Mouse (Mus musculus) liver, adult 2 months (tissue): Measurements from ENCODE around the gene Bhlhe40.

ENCODE experiments used
- CTCF ChIP-seq: fragments of 200-500 bp; IDR thresholded peaks from 2 replicates; pipeline ENCODE4 v1.5.1; 2011; ENCODE audit warnings: low read depth, low read length, control low read depth
- POLR2A ChIP-seq: fragments of 200-500 bp; IDR thresholded peaks from 2 replicates; pipeline ENCODE4 v1.6.1; 2011; ENCODE audit warnings: low read length, control low read depth; ENCODE audit not compliant: insufficient read depth; ENCODE audit errors: extremely low read depth

DNA sequence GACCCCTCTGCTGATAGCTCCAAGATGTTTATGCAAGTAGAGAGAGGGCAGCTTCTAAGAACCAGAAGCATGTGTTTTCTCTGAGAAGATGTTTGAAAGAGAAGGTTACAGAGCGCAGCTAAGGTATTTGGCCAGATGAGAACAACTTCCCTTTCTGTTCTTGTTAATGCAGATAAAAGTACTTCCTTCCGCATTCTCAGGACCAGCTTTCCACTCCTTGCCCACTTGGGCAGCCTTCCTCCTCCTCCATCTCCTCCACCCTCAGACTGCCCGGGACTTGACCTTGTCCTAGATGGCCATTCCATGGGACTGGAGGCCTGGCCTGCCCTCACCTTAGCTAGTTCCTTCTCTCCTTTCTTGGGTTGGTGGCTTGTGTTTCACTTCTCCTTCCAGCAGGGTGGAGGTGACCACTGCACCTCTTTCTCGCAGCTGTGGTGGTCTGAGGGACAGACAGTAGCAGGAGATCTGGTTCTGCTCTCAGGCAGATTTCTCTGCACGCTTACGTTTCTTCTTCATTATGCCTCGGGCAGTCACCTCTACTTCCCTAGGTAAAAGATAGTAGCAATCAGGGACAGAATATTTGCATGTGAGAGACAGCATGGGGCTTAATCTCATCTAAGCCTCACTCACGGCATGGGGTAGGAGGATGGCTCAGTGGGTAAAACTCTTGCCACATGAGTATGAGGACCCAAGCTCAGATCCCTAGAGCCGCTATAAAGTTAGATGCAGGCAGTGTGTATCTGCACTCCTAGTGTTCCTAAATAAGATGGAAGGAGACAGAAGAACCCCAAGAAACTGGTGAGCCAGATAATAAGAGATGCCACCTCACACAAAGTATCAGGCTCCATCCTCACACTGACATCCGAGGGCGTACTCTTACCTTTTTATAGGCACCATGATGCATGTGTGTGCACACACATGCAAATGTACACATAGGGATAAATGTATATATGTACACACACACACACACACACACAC is 35.7 kb downstream of the Bhlhe40 start:
- TF ChIP-seq CTCF: no peak
- TF ChIP-seq POLR2A: no peak
